ENCODE assay signal across 27 mouse cellular contexts in the genomic region with DNA sequence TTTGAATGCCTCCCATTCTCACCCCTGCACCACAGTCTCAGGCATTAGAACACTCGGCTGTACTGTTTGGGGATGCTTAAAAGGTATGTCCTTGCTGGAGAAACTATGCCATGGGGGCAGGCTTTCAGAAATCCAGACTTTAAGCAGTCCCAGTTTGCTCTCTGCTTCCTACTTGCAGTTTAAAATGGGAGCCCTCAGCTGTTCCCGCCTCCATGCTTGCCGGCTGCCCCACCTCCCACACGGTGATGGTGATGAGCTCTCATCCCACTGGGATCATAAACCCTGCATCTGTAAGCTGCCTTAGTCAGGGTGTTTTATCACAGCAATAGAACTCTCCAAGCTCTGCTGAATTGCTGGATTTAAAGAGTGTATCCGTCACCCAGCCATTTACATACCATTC. TPM values are rescaled to one million over a fixed set of nuclear protein-coding genes. Genes with fewer than 3 reads are reported as not detected.
DNase-seq lines count a peak whose midpoint lies in the region; ATAC-seq and TF ChIP-seq lines count a peak whose summit lies in the region.
"Had no signal": no experiment of that assay in that cellular context is flagged by ENCODE, and none has a peak within 500 bp of the region (broad histone marks: within the 10 kb centered on the region; RNA-seq: fewer than 3 reads in every experiment).

No protein-coding gene starts in this region.

- H3K27ac ChIP-seq in left cerebral cortex, adult 2 months, result peak overlapping the region; percentile 70
- H3K27ac ChIP-seq: forebrain, embryonic 13.5 days; heart, embryonic 10.5 days; heart, embryonic 15.5 days; hindbrain, postnatal 0 days; intestine, embryonic 15.5 days; limb, embryonic 12.5 days; liver, embryonic 15.5 days; midbrain, embryonic 10.5 days; neural tube, embryonic 12.5 days had no signal

- H3K4me3 ChIP-seq in left cerebral cortex, adult 2 months, result no peak overlapping the region
- H3K4me3 ChIP-seq: forebrain, embryonic 13.5 days; heart, embryonic 10.5 days; heart, embryonic 15.5 days; intestine, embryonic 15.5 days; limb, embryonic 12.5 days; liver, embryonic 15.5 days; midbrain, embryonic 10.5 days; myocyte; neural tube, embryonic 12.5 days had no signal

- ATAC-seq in frontal cortex, adult (ENCODE audit: low TSS enrichment), result peak; percentile 87
- ATAC-seq in megakaryocyte, adult 5-6 weeks (ENCODE audit: poor library complexity, severe bottlenecking), result no peak
- ATAC-seq: activated CD4-positive, CD25-positive, alpha-beta regulatory T cell, adult 4 months; forebrain, embryonic 13.5 days; hindbrain, postnatal 0 days; intestine, embryonic 15.5 days had no signal

- no peak for DNase-seq in frontal cortex, postnatal 10 days (ENCODE audit: low spot score in 2 of 2)
- DNase-seq in right cerebral cortex, adult 18-20 months, result peak; percentile 86
- DNase-seq in right cerebral cortex, postnatal 4 days, result no peak
- peak; percentile 50 to 51 for DNase-seq in left cerebral cortex, adult 2 months (ENCODE audit: extremely low spot score in 1 of 2, low spot score in 2 of 2)
- peak; percentile 57 to 75 for DNase-seq in right cerebral cortex, postnatal 36 days (ENCODE audit: low spot score in 2 of 2)
- DNase-seq in kidney, adult 9 months, result no peak
- DNase-seq: adrenal gland, adult 2 months; cerebellum, adult 2 months; cerebellum, postnatal 14 days; gastrocnemius, postnatal 14 days; kidney, adult 8-10 months; kidney, postnatal 10 days; lung, embryonic 14.5 days; lung, postnatal 14 days had no signal

- no peak for TF ChIP-seq CTCF in left cerebral cortex, adult 2 months (IDR thresholded peaks at IDR 0.05)

- intact Hi-C loops in left cerebral cortex, adult 2 months (cut with DNase I), result no loop called here

RNA-seq across cellular contexts. Expression of gene Creb3, which starts 9.7 kb away (rescaled TPM):
- 10 to 100 TPM; 74.6 to 77.9 TPM for total RNA-seq in left cerebral cortex, adult 2 months (2021)
- total RNA-seq in megakaryocyte, adult 5-6 weeks (2015), result 29.4 and 33.0 TPM in 2 replicates
- 84.6 and 101 TPM in 2 replicates for total RNA-seq in megakaryocyte, adult 5-6 weeks (2017)

RNA-seq across cellular contexts. Expression of gene Tln1, which starts 10.1 kb away (rescaled TPM):
- total RNA-seq in left cerebral cortex, adult 2 months (2021), result 10 to 100 TPM; 50.7 to 52.2 TPM
- 226 and 299 TPM in 2 replicates for total RNA-seq in megakaryocyte, adult 5-6 weeks (2015)
- total RNA-seq in megakaryocyte, adult 5-6 weeks (2017), result 408 and 426 TPM in 2 replicates

RNA-seq across cellular contexts. Expression of gene Rgp1, which starts 26.1 kb away (rescaled TPM):
- total RNA-seq in left cerebral cortex, adult 2 months (2021), result 10 to 100 TPM; 49.6 to 55.4 TPM
- 18.6 and 20.8 TPM in 2 replicates for total RNA-seq in megakaryocyte, adult 5-6 weeks (2015)
- 8.2 and 24.7 TPM in 2 replicates for total RNA-seq in megakaryocyte, adult 5-6 weeks (2017)

RNA-seq across cellular contexts. Expression of gene Gba2, which starts 26.2 kb away (rescaled TPM):
- 10 to 100 TPM; 69.2 to 70.6 TPM for total RNA-seq in left cerebral cortex, adult 2 months (2021)
- 8.4 and 8.5 TPM in 2 replicates for total RNA-seq in megakaryocyte, adult 5-6 weeks (2015)
- 9.5 and 9.8 TPM in 2 replicates for total RNA-seq in megakaryocyte, adult 5-6 weeks (2017)

RNA-seq across cellular contexts. Expression of gene Tpm2, which starts 28.9 kb away (rescaled TPM):
- total RNA-seq in left cerebral cortex, adult 2 months (2021), result 1 to 10 TPM; 7.0 to 8.8 TPM
- total RNA-seq in megakaryocyte, adult 5-6 weeks (2015), result 0.11 TPM in 1 of 2 replicates, not detected in the other
- total RNA-seq in megakaryocyte, adult 5-6 weeks (2017), result 0.11 and 0.33 TPM in 2 replicates

Comparison
In these comparisons a context has a peak if more than half of its experiments do, and no peak if none do; other contexts are left out.
1. DNase-seq: peak in right cerebral cortex, adult 18-20 months (single experiment), left cerebral cortex, adult 2 months (2 of 2) and right cerebral cortex, postnatal 36 days (2 of 2); none in frontal cortex, postnatal 10 days (0 of 2), right cerebral cortex, postnatal 4 days (single experiment) and kidney, adult 9 months (single experiment).
2. RNA of gene Tln1, which starts 10.1 kb away (total RNA-seq): 226 to 426 TPM in megakaryocyte, adult 5-6 weeks; 50.7 to 52.2 TPM in left cerebral cortex, adult 2 months; every median in the first group is over 4 times any median in the second.